Mouse (Mus musculus) stomach, adult 2 months (tissue): ENCODE measurements around the gene Atg4a. TPM values are rescaled to one million over a fixed set of nuclear protein-coding genes. Genes with fewer than 3 reads are reported as not detected.

Source experiments
- polyA plus RNA-seq: library from polyadenylated mRNA; depleted of rRNA; stranded (reverse); fragments of >200 nt; gene quantifications from 2 replicates; pipeline ENCODE4 v1.2.3, GENCODE M21; 2012; rRNA removed

Gene Atg4a
- 0.46 and 0.75 TPM in 2 replicates for polyA plus RNA-seq

GRCm38 (mm10) chrX:140956272-140956940 lies at the start of gene Atg4a, which contains the start of gene Psmd10:
Gene Atg4a (plus strand): TSS chrX:140956907.
Gene Psmd10 (minus strand): TSS chrX:140956728.

GRCm38 (mm10) chrX:140907360-140907759 lies 49.3 kb upstream of the Atg4a start, which contains the start of gene Vsig1:
Gene Vsig1 (plus strand): TSS chrX:140907608.

Other genes with a start within 250 kb of the Atg4a start
- not detected in 2 replicates for gene Tex13b, start 143.5 kb upstream of the Atg4a start, polyA plus RNA-seq
- 48.6 and 68.0 TPM in 2 replicates for gene Vsig1, start 49.3 kb upstream of the Atg4a start, polyA plus RNA-seq
- gene Psmd10, start 179 bp upstream of the Atg4a start, polyA plus RNA-seq: 0.32 and 0.57 TPM in 2 replicates